Mouse (Mus musculus): ENCODE measurements around the gene Nck2. TPM values are rescaled to one million over a fixed set of nuclear protein-coding genes. Genes with fewer than 3 reads are reported as not detected.
A peak's percentile ranks its signal among the peaks of the same experiment; 100 is the strongest.

Nck2 gene
- polyA plus RNA-seq, 1 experiment, result 23.1 TPM

- no peak overlapping the region for H3K4me3 ChIP-seq (replicated peaks; ENCODE audit: insufficient read depth, low read depth, low read length)
- no peaks in the 10 kb centered on the region for H3K27me3 ChIP-seq (ENCODE audit: control insufficient read depth, insufficient read depth, low read length)
- no peak for TF ChIP-seq POLR2A (IDR thresholded peaks at IDR 0.05; ENCODE audit: borderline replicate concordance, insufficient read depth, low read length)
- no peak for TF ChIP-seq CTCF (IDR thresholded peaks at IDR 0.05; ENCODE audit: borderline replicate concordance, insufficient read depth, low read depth, low read length)
- H3K27ac ChIP-seq (ENCODE audit: insufficient read depth, low read length), result no peak overlapping the region
- DNase-seq, result no peak
- WGBS, result 87% methylated on average over 2 of the region's 2 CpGs
- H3K4me1 ChIP-seq (ENCODE audit: control insufficient read depth, insufficient read depth, low read length), result peaks cover 5% of the 10 kb centered on the region; the same call in 1 of the 2 replicates
These were observed 1.8 kb upstream of the Nck2 start for GRCm38 (mm10) chr1:43442568-43442967.

DNA sequence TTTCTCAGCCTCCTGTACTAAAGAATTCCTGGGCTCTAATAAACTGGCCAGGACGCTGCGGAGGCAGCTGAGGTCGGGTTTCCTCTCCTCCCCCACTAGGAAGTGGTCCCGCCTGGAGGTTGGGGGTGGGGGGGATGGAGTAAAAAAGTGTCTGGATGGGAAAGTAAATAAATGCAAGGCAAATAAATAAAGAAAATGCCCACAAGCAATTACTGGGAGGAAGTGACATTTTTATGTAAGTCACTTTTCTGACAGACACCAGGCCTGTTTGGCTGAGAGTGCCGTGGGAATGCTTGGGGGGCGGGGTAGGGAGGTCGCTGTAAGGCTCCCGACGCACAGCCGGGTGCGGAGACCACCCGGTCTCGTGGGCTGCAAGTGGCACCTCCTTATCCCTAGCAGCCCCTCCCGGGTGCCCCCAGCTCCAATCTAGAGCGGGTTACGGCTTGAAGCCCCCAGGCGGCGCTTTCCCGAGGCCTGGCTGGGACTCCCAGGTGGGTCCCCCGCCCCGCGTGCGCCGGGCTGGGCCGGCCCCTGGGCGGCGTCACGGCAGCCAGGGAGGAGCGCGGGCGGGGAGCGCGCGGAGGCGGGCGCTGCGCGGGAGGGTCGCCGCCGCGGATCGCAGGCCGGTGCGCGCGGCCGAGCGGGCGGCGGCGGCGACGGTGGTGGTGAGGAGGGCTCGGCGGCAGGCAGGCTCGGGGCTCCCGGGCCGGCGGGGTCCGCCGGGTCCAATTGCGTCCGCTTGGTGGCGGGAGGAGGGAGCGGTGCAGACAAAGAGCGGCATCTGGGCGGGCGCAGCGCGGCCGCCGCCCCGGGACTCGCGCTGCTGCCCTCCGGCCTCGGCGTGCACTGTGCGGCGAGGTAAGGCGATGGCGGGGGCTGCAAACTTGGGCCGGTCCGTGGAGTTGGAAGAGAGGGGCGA lies 1.1 kb downstream of the Nck2 start:
- Histone ChIP-seq H3K27me3 (ENCODE audit: control insufficient read depth, insufficient read depth, low read length) (no peaks in the 10 kb centered on the region), H3K4me3 (replicated peaks; ENCODE audit: insufficient read depth, low read depth, low read length) (peak overlapping the region; percentile 70), H3K27ac (ENCODE audit: insufficient read depth, low read length) (peak overlapping the region; percentile 62; the same call in 1 of the 2 replicates), H3K4me1 (ENCODE audit: control insufficient read depth, insufficient read depth, low read length) (peaks cover 5% of the 10 kb centered on the region; the same call in 1 of the 2 replicates)
- WGBS, result under 1% methylated on average over 80 of the region's 86 CpGs
- DNase-seq, result peak; percentile 81 to 83
- TF ChIP-seq CTCF (IDR thresholded peaks at IDR 0.05; ENCODE audit: borderline replicate concordance, insufficient read depth, low read depth, low read length), result no peak
- TF ChIP-seq POLR2A (IDR thresholded peaks at IDR 0.05; ENCODE audit: borderline replicate concordance, insufficient read depth, low read length), result 0 out of 2 replicates have a peak, but pooled peaks have one; percentile 24

- peak; percentile 70 to 73 for DNase-seq
- Histone ChIP-seq H3K4me3 (replicated peaks; ENCODE audit: insufficient read depth, low read depth, low read length) (peak overlapping the region; percentile 70), H3K4me1 (ENCODE audit: control insufficient read depth, insufficient read depth, low read length) (peaks cover 5% of the 10 kb centered on the region; the same call in 1 of the 2 replicates), H3K27me3 (ENCODE audit: control insufficient read depth, insufficient read depth, low read length) (no peaks in the 10 kb centered on the region), H3K27ac (ENCODE audit: insufficient read depth, low read length) (peak overlapping the region; percentile 62)
- TF ChIP-seq CTCF (IDR thresholded peaks at IDR 0.05; ENCODE audit: borderline replicate concordance, insufficient read depth, low read depth, low read length) (no peak), POLR2A (IDR thresholded peaks at IDR 0.05; ENCODE audit: borderline replicate concordance, insufficient read depth, low read length) (no peak)
- WGBS, result 0% methylated on average over 43 of the region's 44 CpGs
These were observed 1.7 kb downstream of the Nck2 start for GRCm38 (mm10) chr1:43446089-43446533.

DNA sequence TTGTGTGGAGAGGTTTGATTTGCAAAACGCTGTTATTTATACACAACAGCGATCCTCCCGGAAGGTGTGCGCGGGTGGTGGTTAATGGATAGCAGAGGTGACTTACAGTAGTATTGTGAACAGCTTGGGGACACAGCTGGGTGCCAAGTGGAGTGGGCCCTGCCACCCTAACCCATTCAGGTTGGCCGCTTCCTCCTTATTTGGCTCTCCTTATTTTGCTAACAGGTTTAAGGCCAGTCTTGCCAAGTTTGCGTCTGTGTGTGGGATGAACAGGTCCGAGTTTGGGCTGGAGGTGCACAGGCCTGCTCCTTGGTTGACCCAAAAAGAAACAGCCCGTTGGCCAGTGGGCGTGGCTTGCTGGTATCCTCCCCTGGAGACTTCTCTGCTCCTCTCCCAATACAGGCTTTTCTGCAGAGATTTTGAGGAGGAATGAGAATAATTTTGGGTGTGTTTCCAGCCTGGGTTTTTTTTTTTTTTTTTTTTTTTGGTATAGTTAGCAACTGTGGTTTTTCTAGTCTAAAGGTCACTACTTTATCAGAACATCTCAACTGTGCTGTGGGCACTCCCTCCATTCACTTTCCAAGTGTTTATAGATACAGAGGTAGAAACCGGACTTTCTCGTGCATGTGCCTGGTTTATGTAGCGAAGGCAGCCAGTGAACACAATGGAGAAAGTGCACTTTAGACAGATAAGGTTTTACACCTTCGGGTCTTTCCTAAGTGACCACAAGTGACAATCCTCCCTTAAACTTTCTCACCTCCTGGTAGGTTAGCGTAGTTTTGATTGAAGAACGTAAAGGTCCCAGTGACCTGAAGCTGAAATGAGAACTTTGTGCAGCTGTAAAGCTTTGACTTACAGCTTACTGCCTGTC lies 2.6 kb downstream of the Nck2 start:
- TF ChIP-seq CTCF (IDR thresholded peaks at IDR 0.05; ENCODE audit: borderline replicate concordance, insufficient read depth, low read depth, low read length) (no peak), POLR2A (IDR thresholded peaks at IDR 0.05; ENCODE audit: borderline replicate concordance, insufficient read depth, low read length) (no peak)
- Histone ChIP-seq H3K27me3 (ENCODE audit: control insufficient read depth, insufficient read depth, low read length) (no peaks in the 10 kb centered on the region), H3K4me3 (replicated peaks; ENCODE audit: insufficient read depth, low read depth, low read length) (peak overlapping the region; percentile 70), H3K4me1 (ENCODE audit: control insufficient read depth, insufficient read depth, low read length) (peaks cover 5% of the 10 kb centered on the region; the same call in 1 of the 2 replicates), H3K27ac (ENCODE audit: insufficient read depth, low read length) (no peak overlapping the region)
- DNase-seq, result peak; percentile 69 to 81
- WGBS, result 13% methylated on average over 16 of the region's 16 CpGs

DNA sequence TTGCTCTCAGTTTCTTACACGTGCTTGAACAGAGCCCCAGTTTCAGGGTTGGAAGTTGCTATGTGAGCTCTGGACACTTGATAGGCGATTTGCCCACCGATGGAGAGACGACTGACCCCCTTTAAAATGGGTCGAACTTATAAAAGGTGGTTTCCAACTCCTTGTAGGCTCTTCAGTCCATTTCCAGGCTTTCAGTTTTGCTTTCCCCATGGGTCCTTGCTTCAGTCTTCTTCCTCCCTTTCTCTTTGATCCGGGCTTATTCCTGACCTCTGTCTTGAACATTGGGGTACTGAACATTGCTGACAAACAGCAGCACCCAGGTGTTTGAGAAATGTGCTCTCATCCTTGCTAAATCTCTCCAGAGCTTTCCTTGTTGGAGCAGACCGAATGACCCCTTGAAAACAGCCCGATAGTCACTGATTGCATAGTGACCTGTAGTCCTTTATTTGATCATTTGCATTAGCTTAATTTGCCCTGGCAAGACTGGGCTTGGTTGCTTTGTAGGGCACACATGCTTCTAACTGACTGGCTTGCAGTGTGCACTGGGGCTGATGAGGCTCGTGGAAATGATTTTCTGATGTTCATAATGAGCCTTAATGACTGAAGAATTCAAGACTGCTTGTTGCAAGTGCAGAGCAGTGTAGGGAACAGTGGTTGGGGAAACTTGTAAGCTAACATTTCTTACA lies 3.4 kb downstream of the Nck2 start:
- H3K27me3 ChIP-seq (ENCODE audit: control insufficient read depth, insufficient read depth, low read length), result no peaks in the 10 kb centered on the region
- H3K4me3 ChIP-seq (replicated peaks; ENCODE audit: insufficient read depth, low read depth, low read length), result peak overlapping the region; percentile 18
- H3K4me1 ChIP-seq (ENCODE audit: control insufficient read depth, insufficient read depth, low read length), result peaks cover 7% of the 10 kb centered on the region; the same call in 1 of the 2 replicates
- WGBS, result 37% methylated on average over 9 of the region's 9 CpGs
- no peak overlapping the region for H3K27ac ChIP-seq (ENCODE audit: insufficient read depth, low read length)
- DNase-seq, result no peak
- TF ChIP-seq POLR2A (IDR thresholded peaks at IDR 0.05; ENCODE audit: borderline replicate concordance, insufficient read depth, low read length), result no peak
- no peak for TF ChIP-seq CTCF (IDR thresholded peaks at IDR 0.05; ENCODE audit: borderline replicate concordance, insufficient read depth, low read depth, low read length)

DNA sequence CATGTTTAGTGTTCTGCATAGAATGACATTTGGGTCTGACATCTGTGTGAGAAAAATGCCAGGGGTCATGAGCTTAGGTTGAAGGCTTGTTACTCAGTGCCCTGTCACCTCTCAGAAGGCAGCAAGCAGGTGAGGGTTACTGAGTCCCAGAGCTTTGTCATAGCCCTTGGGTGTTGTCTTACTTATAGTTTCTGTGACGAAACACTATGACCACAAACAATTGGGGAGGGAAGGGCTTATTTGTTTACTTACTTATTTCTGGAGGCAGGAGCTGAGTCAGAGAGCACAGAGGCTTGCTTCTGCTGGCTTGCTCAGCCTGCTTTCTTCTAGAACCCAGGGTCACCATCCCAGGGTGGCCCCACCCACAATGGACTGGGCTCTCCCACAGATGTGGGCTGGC lies 6.4 kb downstream of the Nck2 start:
- H3K27me3 ChIP-seq (ENCODE audit: control insufficient read depth, insufficient read depth, low read length), result no peaks in the 10 kb centered on the region
- H3K4me1 ChIP-seq (ENCODE audit: control insufficient read depth, insufficient read depth, low read length), result peaks cover 9% of the 10 kb centered on the region
- WGBS, result 91% methylated on average over 1 of the region's 1 CpGs
- TF ChIP-seq CTCF (IDR thresholded peaks at IDR 0.05; ENCODE audit: borderline replicate concordance, insufficient read depth, low read depth, low read length) (no peak), POLR2A (IDR thresholded peaks at IDR 0.05; ENCODE audit: borderline replicate concordance, insufficient read depth, low read length) (no peak)
- no peak overlapping the region for H3K27ac ChIP-seq (ENCODE audit: insufficient read depth, low read length)
- H3K4me3 ChIP-seq (replicated peaks; ENCODE audit: insufficient read depth, low read depth, low read length), result no peak overlapping the region
- no peak for DNase-seq

DNA sequence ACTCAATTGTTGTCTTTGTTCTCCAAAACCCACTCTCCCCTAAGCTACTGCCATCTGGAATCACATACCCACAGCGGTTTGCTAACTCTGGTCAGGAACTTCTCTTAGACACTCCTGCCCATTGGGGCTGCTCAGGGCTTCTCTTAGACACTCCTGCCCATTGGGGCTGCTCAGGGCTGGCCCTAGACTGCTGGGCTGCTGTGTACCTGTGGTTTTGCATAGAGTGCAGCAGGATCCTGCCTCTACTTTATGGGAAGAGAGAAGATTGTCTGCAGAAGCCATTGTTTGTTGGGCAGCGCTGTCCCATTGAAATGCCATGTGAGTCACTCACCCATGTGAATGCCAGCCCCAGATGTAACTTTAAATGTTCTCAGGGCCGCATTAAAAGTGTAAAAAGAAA lies 9.3 kb downstream of the Nck2 start:
- TF ChIP-seq CTCF (IDR thresholded peaks at IDR 0.05; ENCODE audit: borderline replicate concordance, insufficient read depth, low read depth, low read length), result no peak
- no peak for TF ChIP-seq POLR2A (IDR thresholded peaks at IDR 0.05; ENCODE audit: borderline replicate concordance, insufficient read depth, low read length)
- Histone ChIP-seq H3K4me3 (replicated peaks; ENCODE audit: insufficient read depth, low read depth, low read length) (no peak overlapping the region), H3K4me1 (ENCODE audit: control insufficient read depth, insufficient read depth, low read length) (peaks cover 4% of the 10 kb centered on the region), H3K27me3 (ENCODE audit: control insufficient read depth, insufficient read depth, low read length) (no peaks in the 10 kb centered on the region), H3K27ac (ENCODE audit: insufficient read depth, low read length) (no peak overlapping the region)
- DNase-seq, result no peak
- WGBS, result 84% methylated on average over 3 of the region's 3 CpGs
